Mouse (Mus musculus) cortical plate, adult 2 months (tissue): ENCODE measurements around the gene Slc17a1.

Source experiments
- CTCF ChIP-seq: fragments of 200-500 bp; IDR thresholded peaks from 2 replicates; pipeline ENCODE4 v1.5.1; 2011; ENCODE audit warnings: mild to moderate bottlenecking, control low read depth, low read length; ENCODE audit not compliant: insufficient read depth; ENCODE audit errors: extremely low read depth
- POLR2A ChIP-seq: fragments of 200-500 bp; IDR thresholded peaks from 2 replicates; pipeline ENCODE4 v1.6.1; 2011; ENCODE audit warnings: mild to moderate bottlenecking, low read length, control low read depth; ENCODE audit not compliant: insufficient read depth; ENCODE audit errors: extremely low read depth

DNA sequence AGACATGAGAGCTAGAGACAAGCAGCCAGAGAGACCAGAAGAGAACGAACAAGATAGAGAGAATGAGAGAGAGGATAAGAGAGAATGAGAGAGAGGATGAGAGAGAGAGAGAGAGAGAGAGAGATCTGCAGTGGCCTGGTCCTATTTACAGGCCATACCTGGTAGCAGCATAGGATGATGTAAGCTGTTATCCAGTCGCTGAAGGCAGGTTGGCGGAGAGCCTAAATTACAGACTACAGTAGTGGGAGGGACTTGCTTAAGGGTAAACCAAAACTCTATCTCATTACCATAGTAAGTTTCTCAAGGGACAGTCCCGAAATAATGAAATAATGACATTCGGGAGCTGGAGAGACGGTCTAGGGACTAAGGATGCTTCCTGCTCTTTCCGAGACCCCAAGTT lies at the start of gene Slc17a1:
- TF ChIP-seq POLR2A, result no peak
- no peak for TF ChIP-seq CTCF
